Mouse (Mus musculus): ENCODE measurements around the gene Nup85.
A peak's percentile ranks its signal among the peaks of the same experiment; 100 is the strongest.

Nup85 gene

GRCm38 (mm10) chr11:115613138-115613945, 49.1 kb downstream of the Nup85 start:
- peak; percentile 67 for DNase-seq (ENCODE audit: extremely low read depth, low read depth)

DNA sequence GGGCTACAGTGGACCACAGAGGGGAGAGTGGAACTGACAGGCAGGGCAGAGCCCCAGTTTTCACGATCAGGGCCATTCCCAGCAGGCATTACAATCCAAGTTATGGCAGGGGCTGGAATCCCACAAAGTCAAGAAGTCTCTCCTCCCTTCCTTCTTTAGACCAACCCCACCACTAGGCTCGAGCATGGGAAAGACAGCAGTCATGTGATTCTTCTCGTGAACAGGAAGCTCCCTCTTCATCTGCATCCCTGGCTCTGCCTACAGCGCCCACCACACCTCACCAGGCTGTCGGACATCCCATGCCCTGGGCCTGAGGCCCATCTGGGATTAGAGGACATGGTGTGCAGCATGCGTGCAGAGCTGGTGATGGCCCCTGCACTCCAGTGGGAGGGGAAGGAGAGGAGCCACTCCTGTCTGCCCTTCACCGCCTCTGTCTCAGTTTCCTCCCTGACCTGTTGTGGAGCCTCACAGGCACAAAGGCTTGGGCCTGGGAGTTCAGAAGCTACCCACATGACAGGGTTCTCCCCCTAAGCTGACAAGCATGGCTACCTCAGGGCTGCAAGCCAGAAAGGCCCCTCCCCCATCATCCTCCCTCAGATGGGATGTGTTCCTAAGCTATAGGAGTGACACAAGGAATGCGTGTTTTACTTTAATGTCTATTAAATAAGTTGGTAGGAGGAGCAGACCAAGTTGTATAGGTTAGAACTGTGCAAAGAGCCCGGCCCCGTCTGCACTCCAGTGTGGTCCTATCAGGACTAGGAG, 50.3 kb downstream of the Nup85 start:
- no peak for DNase-seq (ENCODE audit: extremely low read depth, low read depth)

DNA sequence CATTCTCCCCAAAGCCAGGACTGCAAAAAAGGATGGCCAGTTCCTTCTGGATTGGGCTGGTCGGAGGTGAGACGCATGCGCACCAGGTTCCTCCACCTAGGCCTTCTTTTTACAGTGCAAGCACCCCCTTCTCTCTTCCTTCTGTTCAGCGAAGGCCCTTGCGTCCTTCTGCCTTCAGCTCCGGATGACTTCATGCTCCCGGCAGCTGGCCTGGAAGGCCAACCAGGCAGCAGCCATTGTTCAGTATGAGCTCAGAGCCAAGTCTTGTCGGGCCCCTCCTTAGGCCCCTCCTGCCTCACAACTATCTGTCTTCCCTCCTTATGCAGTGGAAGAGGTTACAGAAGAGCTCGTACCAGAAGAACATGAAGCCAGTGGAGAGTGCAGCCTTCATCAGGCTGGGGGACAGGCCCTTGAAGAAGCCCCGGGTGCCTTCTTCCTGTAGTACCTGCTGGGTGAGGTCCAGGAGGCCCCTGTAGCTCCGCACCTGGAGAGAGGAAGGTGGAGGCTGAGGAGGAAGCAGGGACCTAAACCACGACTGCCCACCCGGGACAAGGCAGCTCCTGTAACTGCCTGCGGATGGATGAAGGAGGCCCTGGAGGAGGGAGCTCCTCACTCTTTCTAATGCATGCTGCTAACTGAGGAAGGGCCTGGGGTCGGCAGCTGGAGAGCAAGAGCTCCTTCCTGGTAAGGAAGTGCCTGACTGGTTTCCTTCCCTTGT, 51.0 kb downstream of the Nup85 start:
- DNase-seq (ENCODE audit: extremely low read depth, low read depth), result no peak

DNA sequence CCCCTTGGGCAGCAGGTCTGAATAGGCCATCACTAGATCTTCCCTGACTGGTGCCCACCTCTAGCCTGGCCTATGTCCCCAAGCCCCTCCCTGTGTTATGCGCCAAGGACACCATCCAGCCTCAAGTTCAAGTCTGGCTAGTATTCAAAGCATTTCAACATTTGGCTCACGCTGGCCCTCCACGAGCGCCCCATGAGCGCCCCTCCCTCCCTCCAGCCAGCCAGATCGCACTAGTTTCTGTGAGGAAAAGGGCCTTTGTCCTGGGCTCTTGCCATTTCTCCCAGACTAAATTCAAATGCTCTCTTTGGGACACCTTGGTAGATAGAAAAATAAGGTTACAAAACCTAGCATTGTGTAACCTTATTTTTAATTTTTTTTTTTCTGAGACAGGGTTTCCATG, 51.6 kb downstream of the Nup85 start:
- no peak for DNase-seq (ENCODE audit: extremely low read depth, low read depth)

- DNase-seq (ENCODE audit: extremely low read depth, low read depth), result no peak
Observed at GRCm38 (mm10) chr11:115616371-115616770, 52.1 kb downstream of the Nup85 start.

- no peak for DNase-seq (ENCODE audit: extremely low read depth, low read depth)
Observed at GRCm38 (mm10) chr11:115616893-115617292, 52.7 kb downstream of the Nup85 start.

DNA sequence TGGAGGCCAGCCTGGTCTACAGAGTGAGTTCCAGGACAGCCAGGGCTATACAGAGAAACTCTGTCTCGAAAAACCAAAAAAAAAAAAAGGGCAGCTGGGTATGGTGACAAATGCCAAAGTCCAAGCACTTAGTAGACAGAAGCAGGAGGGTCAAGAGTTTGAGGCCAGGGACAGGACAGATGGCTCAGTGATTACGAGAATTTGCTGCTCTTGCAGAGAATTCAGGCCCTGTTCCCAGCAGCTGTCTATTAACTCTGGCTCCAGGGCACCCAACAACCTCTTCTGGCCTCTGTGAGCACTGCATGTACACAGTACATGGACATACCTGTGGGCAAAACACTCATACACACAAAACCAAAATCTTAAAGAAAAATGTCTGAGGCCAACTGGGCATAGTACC, 53.8 kb downstream of the Nup85 start:
- DNase-seq (ENCODE audit: extremely low read depth, low read depth), result no peak

GRCm38 (mm10) chr11:115618732-115619516, 54.7 kb downstream of the Nup85 start:
- no peak for DNase-seq (ENCODE audit: extremely low read depth, low read depth)

- DNase-seq (ENCODE audit: extremely low read depth, low read depth), result no peak
Observed at GRCm38 (mm10) chr11:115619949-115620348, 55.7 kb downstream of the Nup85 start.

DNA sequence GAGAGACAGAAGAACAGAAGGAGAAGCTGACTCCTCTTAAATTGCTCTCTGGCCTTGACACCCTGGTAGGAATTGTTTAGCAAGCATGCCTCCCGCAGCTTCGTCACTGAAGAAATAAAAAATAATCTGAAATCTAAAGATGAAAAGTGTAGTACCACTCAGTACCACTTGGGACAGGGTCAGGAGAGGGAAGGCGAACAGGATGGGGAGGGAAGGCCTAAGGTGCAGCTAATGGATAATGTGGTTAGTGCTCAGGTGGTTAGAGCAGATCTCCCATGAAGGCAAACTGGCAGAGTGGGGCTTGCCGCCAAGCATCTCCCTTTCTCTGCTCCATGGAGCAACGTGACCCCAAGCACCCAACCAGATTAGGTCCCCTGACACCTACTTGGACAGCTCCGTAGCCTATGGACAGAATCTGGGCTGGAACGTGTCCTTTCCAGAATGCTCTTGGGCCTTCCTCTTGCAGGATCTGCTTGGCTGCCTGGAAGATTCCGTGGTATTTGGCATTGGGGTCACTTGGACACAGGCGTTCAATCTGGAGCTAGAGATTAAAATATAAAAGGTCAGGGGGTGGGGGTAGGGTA, 59.3 kb downstream of the Nup85 start:
- no peak for DNase-seq (ENCODE audit: extremely low read depth, low read depth)

- DNase-seq (ENCODE audit: extremely low read depth, low read depth), result no peak
Observed at GRCm38 (mm10) chr11:115625877-115626276, 61.6 kb downstream of the Nup85 start.

DNA sequence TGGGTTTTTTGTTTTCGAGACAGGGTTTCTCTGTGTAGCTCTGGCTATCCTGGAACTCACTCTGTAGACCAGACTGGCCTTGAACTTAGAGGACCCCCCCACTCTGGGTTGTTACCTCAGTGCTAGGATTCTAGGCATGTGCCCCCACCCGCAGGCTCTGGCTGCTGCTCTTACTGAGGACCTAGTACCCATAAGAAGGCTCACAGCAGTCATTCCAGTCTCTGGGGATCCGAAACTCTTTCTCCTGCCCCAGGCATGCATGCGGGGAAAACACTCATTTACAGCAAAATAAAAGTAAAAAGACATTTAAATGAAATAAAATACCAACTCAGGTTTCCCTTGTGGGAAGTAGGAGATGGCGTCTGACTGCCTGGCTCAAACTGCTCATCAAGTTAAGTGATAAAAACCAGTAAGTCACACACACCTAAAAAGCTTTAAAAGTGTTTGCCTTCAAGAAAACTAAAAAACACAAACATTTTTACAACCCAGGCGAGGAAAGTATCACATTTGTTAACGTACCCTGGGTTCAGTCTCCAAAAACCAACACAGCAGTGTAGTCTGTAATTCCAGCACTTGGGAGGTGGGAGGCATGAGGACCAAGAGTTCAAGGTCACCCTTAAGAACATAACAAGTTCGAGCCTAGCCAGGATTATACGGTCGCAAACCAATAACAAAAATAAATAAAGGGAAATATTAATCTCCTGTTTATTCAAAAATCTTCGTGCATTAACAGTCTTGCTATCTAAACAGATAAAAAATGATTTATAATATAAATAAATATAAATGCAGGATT, 62.8 kb downstream of the Nup85 start:
- no peak for DNase-seq (ENCODE audit: extremely low read depth, low read depth)

DNA sequence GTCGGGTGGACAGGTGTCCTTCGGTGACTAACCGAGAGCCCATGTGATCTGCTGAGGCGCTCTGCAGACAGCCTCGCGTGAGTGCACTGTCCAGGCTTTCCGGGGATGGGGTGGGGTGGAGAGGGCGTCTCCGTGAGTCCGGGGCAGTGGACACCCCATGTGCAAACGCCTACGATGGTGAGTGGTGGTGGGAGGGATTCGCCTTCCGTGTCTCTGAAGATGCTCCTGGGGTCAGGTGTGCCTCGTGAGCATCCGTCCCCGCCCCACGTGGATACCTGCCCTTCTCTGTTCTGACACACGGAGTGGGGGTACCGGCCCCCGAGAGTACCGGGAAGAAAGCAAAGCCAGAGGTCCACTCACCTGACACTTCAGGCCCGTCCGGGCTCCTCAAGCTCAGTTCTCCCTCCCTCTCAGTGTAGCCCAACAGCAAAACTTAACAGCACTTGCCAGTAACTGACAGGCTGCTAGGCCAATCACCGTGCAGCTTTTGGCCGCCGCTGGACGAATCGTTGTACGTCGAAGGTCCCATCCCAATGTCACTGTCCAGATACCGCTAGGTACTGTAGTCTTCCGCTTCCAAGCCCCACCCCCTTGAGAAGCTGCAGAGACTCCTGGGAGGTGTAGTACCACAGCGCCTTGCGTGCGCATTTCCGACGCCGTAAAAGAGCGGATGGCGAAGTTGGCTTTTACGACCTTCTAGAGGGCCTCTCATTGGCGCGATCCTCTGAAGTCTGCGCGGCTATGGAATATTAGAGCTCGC, 63.7 kb downstream of the Nup85 start, which contains the start of gene Slc25a19:
Gene Slc25a19, minus strand, starts transcription at position 591 of the 760 bp plus-strand sequence.
- peak; percentile 100 for DNase-seq (ENCODE audit: extremely low read depth, low read depth)

- no peak for DNase-seq (ENCODE audit: extremely low read depth, low read depth)
Observed at GRCm38 (mm10) chr11:115628465-115629101, 64.3 kb downstream of the Nup85 start.

GRCm38 (mm10) chr11:115629734-115630531, 65.7 kb downstream of the Nup85 start:
- no peak for DNase-seq (ENCODE audit: extremely low read depth, low read depth)

GRCm38 (mm10) chr11:115630532-115631504, 66.6 kb downstream of the Nup85 start:
- DNase-seq (ENCODE audit: extremely low read depth, low read depth), result peak; percentile 79

DNA sequence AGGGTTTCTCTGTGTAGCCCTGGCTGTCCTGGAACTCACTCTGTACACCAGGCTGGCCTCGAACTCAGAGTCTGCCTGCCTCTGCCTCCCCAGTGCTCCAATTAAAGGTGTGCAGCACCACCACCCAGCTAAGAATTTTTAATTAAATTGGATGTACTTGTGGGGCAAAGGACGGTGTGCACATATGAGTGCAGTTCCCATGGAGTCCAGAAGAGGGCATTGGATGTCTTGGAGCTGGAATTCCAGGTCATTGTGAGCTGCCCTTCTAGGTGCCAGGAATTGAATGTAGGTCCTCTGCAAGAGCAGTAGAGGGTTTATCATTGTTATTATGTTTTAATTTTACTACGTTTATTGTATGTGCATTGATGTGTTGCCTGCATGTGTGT, 67.3 kb downstream of the Nup85 start:
- DNase-seq (ENCODE audit: extremely low read depth, low read depth), result peak; percentile 65
